Mouse (Mus musculus) cerebellum, adult 2 months (tissue): ENCODE data around the gene Ofcc1. TPM values are rescaled to one million over a fixed set of nuclear protein-coding genes. Genes with fewer than 3 reads are reported as not detected.
A peak's percentile ranks its signal among the peaks of the same experiment; 100 is the strongest.

Experiments used
- DNase-seq, 2 experiments: peaks; one replicate each; pipeline ENCODE4 v3.0.0; 2021
- H3K27ac ChIP-seq: fragments of 200-500 bp; 2 replicates; pipeline ENCODE4 v1.5.1; 2012; ENCODE audit warnings: low read length, control low read depth, inconsistent platforms; ENCODE audit not compliant: insufficient read depth
- H3K27me3 ChIP-seq: fragments of 200-500 bp; 2 replicates; pipeline ENCODE4 v1.6.1; 2012; ENCODE audit warnings: inconsistent platforms, mild to moderate bottlenecking, low read length, moderate library complexity; ENCODE audit not compliant: control insufficient read depth, insufficient read depth
- H3K4me1 ChIP-seq: fragments of 200-500 bp; 2 replicates; pipeline ENCODE4 v1.6.1; 2011; ENCODE audit warnings: low read length; ENCODE audit not compliant: control insufficient read depth, insufficient read depth
- H3K4me3 ChIP-seq: fragments of 200-500 bp; replicated peaks from 2 replicates; pipeline ENCODE3; 2011; ENCODE audit warnings: mild to moderate bottlenecking, low read depth, low read length, control low read depth; ENCODE audit not compliant: insufficient read depth
- CTCF ChIP-seq: fragments of 200-500 bp; IDR thresholded peaks from 2 replicates; pipeline ENCODE4 v1.5.1; 2011; ENCODE audit warnings: low read depth, mild to moderate bottlenecking, control low read depth, low read length, moderate library complexity, borderline replicate concordance; ENCODE audit not compliant: insufficient read depth
- POLR2A ChIP-seq: fragments of 200-500 bp; IDR thresholded peaks from 2 replicates; pipeline ENCODE4 v1.6.1; 2011; ENCODE audit warnings: low read length, control low read depth, borderline replicate concordance; ENCODE audit not compliant: insufficient read depth
- WGBS: fragments of 180-500 bp; shearing (Covaris S2); methylation state at CpG from one replicate; pipeline ENCODE4 v1.1.7; 2018; 5-methylcytosine and 5-hydroxymethylcytosine counted together
- polyA plus RNA-seq: library from polyadenylated mRNA; depleted of rRNA; stranded (reverse); fragments of >200 nt; gene quantifications from 2 replicates; pipeline ENCODE4 v1.2.3, GENCODE M21; 2012; rRNA removed

The Ofcc1 gene
- polyA plus RNA-seq = not detected in 2 replicates

- Histone ChIP-seq H3K4me3 (no peak within 1 kb of the TSS), H3K4me1 (no peaks in the 10 kb centered on the region; the same call in 1 of the 2 replicates), H3K27ac (no peak within 1 kb of the TSS), H3K27me3 (no peaks in the 10 kb centered on the region)
- DNase-seq = peak; percentile 9 to 16
- 39% methylated on average over 3 of the region's 3 CpGs for WGBS
- no peak for TF ChIP-seq CTCF
- no peak for TF ChIP-seq POLR2A
Observed at GRCm38 (mm10) chr13:40361288-40361687, at the start of gene Ofcc1. TSS of gene Ofcc1 (minus strand) at chr13:40361450.

GRCm38 (mm10) chr13:40390120-40390519 lies 28.9 kb upstream of the Ofcc1 start:
- Histone ChIP-seq H3K4me1 (no peaks in the 10 kb centered on the region), H3K27me3 (no peaks in the 10 kb centered on the region), H3K27ac (no peak overlapping the region), H3K4me3 (no peak overlapping the region)
- TF ChIP-seq CTCF = no peak
- TF ChIP-seq POLR2A = no peak
- WGBS = 87% methylated on average over 8 of the region's 8 CpGs
- no peak for DNase-seq

GRCm38 (mm10) chr13:40387446-40387845 lies 26.2 kb upstream of the Ofcc1 start:
- Histone ChIP-seq H3K27me3 (no peaks in the 10 kb centered on the region), H3K27ac (no peak overlapping the region), H3K4me1 (no peaks in the 10 kb centered on the region), H3K4me3 (no peak overlapping the region)
- WGBS = 47% methylated on average over 4 of the region's 4 CpGs
- no peak for DNase-seq
- TF ChIP-seq POLR2A (no peak), CTCF (no peak)

GRCm38 (mm10) chr13:40384962-40385361 lies 23.7 kb upstream of the Ofcc1 start:
- WGBS = 81% methylated on average over 4 of the region's 4 CpGs
- DNase-seq = no peak
- Histone ChIP-seq H3K4me1 (no peaks in the 10 kb centered on the region), H3K4me3 (no peak overlapping the region), H3K27me3 (no peaks in the 10 kb centered on the region), H3K27ac (no peak overlapping the region)
- no peak for TF ChIP-seq CTCF
- no peak for TF ChIP-seq POLR2A

GRCm38 (mm10) chr13:40376773-40377172 lies 15.5 kb upstream of the Ofcc1 start:
- no peak overlapping the region for H3K27ac ChIP-seq
- 69% methylated on average over 5 of the region's 5 CpGs for WGBS

GRCm38 (mm10) chr13:40366762-40367161 lies 5.5 kb upstream of the Ofcc1 start:
- no peak overlapping the region for H3K27ac ChIP-seq

More at GRCm38 (mm10) chr13:40376773-40377172, 15.5 kb upstream of the Ofcc1 start:
- Histone ChIP-seq H3K27me3 (no peaks in the 10 kb centered on the region), H3K4me1 (no peaks in the 10 kb centered on the region), H3K4me3 (no peak overlapping the region)
- no peak for DNase-seq
- TF ChIP-seq POLR2A (no peak), CTCF (no peak)

GRCm38 (mm10) chr13:40364855-40365254 lies 3.6 kb upstream of the Ofcc1 start:
- WGBS = 30% methylated on average over 4 of the region's 4 CpGs
- H3K27me3 ChIP-seq = no peaks in the 10 kb centered on the region
- H3K27ac ChIP-seq = no peak overlapping the region
- no peak overlapping the region for H3K4me3 ChIP-seq
- TF ChIP-seq POLR2A (no peak), CTCF (no peak)
- DNase-seq = no peak
- H3K4me1 ChIP-seq = no peaks in the 10 kb centered on the region; the same call in 1 of the 2 replicates

More at GRCm38 (mm10) chr13:40366762-40367161, 5.5 kb upstream of the Ofcc1 start:
- Histone ChIP-seq H3K27me3 (no peaks in the 10 kb centered on the region), H3K4me1 (no peaks in the 10 kb centered on the region), H3K4me3 (no peak overlapping the region)
- no peak for DNase-seq
- WGBS = 90% methylated on average over 11 of the region's 11 CpGs
- TF ChIP-seq POLR2A (no peak), CTCF (no peak)

GRCm38 (mm10) chr13:40360692-40361091 lies 558 bp downstream of the Ofcc1 start:
- H3K27me3 ChIP-seq = no peaks in the 10 kb centered on the region
- 52% methylated on average over 4 of the region's 4 CpGs for WGBS
- no peak overlapping the region for H3K4me3 ChIP-seq
- H3K4me1 ChIP-seq = no peaks in the 10 kb centered on the region; the same call in 1 of the 2 replicates
- H3K27ac ChIP-seq = no peak overlapping the region
- TF ChIP-seq POLR2A (no peak), CTCF (no peak)
- no peak for DNase-seq
